Mouse (Mus musculus): Measurements from ENCODE around the gene Btbd8.

Gene Btbd8

GRCm38 (mm10) chr5:107437464-107438281 is at the start of gene Btbd8:
Gene Btbd8 (plus strand): TSS chr5:107437997.
- peak; percentile 96 for DNase-seq (ENCODE audit: low read depth)

- DNase-seq (ENCODE audit: low read depth): no peak
Observed at GRCm38 (mm10) chr5:107389373-107389772, 48.4 kb upstream of the Btbd8 start.

GRCm38 (mm10) chr5:107394437-107394836 is 43.4 kb upstream of the Btbd8 start:
- DNase-seq (ENCODE audit: low read depth): no peak

DNA sequence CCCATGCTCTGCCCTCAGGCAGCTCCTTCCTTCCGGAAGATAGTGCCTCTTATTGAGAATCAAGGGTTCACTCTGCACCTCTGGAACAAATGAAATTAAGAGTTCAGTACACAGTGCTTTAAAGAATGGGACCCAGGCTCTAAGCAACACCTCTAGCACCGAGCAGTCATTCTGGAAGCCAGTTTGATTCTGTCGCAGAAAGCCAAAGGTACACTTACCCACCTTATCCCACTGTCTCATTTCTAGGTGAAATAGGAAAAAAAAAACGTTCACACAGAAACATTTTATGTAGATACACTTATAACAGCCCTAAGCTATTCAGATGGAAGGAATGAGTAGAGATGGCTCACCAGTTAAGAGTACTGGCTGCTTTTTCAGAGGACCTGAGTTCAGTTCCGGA is 35.4 kb upstream of the Btbd8 start, which contains the start of gene Ephx4:
TSS of gene Ephx4 (plus strand) at position 301 of the 400 bp plus-strand sequence.
- DNase-seq (ENCODE audit: low read depth): no peak

GRCm38 (mm10) chr5:107403011-107403946 is 34.5 kb upstream of the Btbd8 start:
- no peak for DNase-seq (ENCODE audit: low read depth)

DNA sequence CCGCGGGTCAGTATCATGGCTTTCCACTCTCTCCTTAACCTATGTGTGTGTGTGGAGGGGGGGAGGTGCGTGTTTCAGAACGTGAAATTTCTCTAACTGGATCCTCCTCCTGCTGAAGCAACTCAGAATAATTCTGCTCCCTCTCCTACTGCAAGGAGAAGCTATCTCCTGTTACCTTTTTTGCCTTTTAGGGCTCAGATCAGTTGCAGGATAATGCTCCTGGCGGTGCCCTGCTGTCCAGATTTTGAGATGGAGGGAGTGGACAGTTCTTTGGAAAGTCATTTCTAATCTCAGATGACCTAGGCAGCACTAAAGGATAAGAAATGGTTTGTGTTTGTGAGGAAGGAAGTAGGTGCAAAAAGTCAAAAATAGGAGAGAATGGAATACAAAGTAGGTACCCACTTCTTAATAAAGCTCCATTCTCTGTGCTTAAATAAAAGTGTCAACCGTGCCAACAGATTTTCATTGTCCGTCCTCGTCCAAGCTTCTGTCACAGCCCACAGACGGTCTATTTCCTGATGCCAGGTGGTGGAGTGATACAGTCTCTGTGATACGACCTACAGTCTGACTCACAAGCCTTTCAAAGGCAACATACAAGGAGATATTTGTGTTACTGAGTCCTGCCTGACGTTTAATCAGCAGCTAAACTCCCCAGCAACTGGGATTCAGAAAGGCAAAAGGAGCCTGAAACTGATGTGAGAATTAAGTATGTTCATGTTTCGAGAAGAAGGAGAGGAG is 33.7 kb upstream of the Btbd8 start:
- DNase-seq (ENCODE audit: low read depth): no peak

DNA sequence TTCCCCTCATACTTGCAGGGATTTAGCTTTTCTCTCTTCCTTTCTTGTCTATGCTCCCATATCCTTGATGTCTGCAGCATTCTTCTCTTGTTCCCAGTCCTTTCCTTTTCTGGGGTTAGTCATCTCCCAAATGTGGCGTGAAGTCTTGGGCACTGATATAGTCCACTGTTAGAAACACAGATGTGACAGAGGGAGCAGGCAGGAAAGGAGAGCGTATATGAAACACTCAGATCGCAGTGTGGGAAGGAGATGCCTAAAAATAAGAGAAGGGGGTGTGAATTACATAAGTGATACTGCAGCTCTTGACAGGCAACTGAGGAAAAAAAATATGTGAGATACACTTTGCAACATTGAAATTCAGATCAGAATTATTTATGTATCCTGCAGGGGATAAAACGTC is 32.4 kb upstream of the Btbd8 start:
- no peak for DNase-seq (ENCODE audit: low read depth)

DNA sequence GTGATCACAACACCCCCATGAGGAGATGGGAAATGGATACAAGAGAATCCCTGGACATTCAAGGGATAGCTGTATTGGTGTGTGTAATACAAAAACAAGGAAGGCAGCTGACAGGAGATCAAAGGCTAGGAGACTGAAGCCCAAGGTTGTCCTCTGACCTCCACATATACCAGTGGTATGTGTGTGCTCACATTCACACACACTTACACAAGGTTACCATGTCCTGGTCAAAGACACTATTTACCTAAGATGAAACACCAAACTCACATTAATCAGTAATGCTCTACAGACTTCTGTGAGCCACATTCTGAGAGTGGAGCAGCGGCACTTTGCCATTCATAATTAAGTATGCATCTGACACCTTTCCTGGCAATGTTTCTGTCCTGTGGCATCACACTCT is 27.5 kb upstream of the Btbd8 start:
- no peak for DNase-seq (ENCODE audit: low read depth)

DNA sequence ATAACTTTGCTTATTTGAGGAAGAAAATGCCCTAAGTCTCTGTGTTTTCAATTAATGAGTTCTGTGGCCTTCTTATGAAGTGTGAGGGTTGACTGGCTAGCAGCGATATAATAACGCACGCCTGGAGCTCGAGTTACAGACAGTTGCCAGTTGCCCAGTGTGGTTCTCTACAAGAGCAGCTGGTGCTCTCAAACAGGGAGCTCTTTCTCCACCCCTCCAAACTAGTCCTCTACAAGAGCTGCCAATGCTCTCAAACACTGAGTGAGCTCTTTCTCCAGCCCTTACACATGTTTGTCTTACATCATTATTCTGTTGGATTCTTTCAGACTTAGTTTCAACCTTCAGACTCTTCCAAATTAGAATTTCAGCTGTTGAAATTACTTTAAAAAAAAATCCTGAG is 26.5 kb upstream of the Btbd8 start:
- DNase-seq (ENCODE audit: low read depth): no peak

DNA sequence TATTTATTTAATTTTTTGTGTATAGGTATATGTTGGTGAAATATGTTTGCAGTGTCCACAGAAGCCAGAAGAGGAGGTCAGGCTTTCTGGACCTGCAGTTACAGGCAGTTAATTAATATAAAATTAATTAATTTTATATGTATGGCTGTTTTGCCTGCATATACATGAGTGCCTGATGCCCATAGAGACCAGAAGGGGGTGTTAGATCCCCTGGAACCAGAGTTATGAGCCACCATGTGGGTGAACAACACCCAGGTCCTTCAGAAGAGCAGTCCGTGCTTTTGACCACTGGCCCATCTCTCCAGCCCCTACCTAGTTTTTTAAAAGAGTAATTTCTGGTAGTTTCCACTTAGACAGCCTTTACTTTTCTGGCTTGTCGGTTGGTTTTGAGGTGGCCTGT is 25.5 kb upstream of the Btbd8 start:
- DNase-seq (ENCODE audit: low read depth): peak; percentile 49

GRCm38 (mm10) chr5:107415098-107415497 is 22.7 kb upstream of the Btbd8 start:
- DNase-seq (ENCODE audit: low read depth): no peak

DNA sequence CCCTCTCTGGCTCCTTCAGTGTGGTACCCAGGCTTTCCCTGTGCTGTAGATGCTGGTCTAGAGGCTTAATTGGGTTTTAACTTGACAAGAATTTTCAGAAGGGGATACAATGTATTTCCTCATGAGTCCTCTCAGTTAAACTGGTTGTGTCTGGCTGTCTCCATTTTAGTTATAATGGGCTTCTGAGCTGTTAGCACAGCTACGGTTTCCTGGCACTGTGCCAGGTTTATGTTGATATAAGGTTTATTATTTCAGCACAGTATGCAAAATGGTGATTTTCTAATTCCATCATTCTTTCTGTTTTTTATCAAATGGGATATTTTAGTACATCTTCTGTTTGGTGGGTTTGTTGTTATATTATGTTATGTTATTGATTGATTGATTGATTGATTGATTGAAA is 16.1 kb upstream of the Btbd8 start:
- DNase-seq (ENCODE audit: low read depth): peak; percentile 36

GRCm38 (mm10) chr5:107431249-107431648 is 6.5 kb upstream of the Btbd8 start, which contains the start of gene Lpcat2b:
Gene Lpcat2b (plus strand): TSS chr5:107431549.
- DNase-seq (ENCODE audit: low read depth): no peak

- no peak for DNase-seq (ENCODE audit: low read depth)
Observed at GRCm38 (mm10) chr5:107434001-107434400, 3.8 kb upstream of the Btbd8 start.

GRCm38 (mm10) chr5:107436185-107436584 is 1.6 kb upstream of the Btbd8 start:
- DNase-seq (ENCODE audit: low read depth): peak; percentile 44

- peak; percentile 24 for DNase-seq (ENCODE audit: low read depth)
Observed at GRCm38 (mm10) chr5:107436587-107437209, 1.1 kb upstream of the Btbd8 start.

DNA sequence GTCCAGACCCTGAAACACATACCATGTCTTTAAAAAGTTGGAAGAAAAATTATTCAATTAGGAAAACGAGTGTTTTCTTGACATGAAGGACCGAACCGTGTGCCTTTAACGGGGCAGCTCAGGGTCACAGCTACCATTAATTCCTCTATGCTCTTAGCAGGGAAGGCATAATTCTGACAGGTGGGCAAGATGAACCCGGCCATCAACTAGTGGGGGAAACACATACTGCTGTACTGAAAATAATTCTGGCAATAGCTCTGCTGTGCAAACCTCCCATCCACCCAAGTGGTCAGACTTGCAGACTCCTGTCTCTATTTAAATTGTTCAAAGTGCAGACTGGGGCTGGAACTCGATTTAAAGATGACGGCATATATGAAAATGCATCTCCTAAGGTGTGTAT is 556 bp downstream of the Btbd8 start:
- DNase-seq (ENCODE audit: low read depth): peak; percentile 51

DNA sequence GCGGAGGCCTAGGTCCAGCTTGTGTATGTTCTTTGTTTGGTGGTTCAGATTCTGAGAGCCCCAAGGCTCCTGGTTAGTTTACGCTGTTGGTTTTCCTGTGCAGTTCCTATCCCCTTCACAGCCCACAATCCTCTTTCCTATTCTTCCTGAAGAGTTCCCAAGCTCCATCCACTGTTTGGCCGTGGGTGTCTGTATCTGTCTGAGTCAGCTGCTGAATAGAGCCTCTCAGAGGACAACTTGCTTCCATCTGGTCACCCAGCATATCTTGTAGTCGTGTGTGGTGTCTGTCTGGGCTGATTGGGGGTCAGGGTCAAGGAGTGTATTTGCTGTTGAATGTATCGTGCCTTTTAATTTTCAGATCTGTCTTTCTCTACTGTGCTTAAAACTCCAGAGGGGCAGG is 4.1 kb downstream of the Btbd8 start:
- no peak for DNase-seq (ENCODE audit: low read depth)

GRCm38 (mm10) chr5:107444251-107444650 is 6.5 kb downstream of the Btbd8 start:
- DNase-seq (ENCODE audit: low read depth): no peak

GRCm38 (mm10) chr5:107447977-107448376 is 10.2 kb downstream of the Btbd8 start:
- no peak for DNase-seq (ENCODE audit: low read depth)

GRCm38 (mm10) chr5:107448784-107449183 is 11.0 kb downstream of the Btbd8 start:
- DNase-seq (ENCODE audit: low read depth): no peak

DNA sequence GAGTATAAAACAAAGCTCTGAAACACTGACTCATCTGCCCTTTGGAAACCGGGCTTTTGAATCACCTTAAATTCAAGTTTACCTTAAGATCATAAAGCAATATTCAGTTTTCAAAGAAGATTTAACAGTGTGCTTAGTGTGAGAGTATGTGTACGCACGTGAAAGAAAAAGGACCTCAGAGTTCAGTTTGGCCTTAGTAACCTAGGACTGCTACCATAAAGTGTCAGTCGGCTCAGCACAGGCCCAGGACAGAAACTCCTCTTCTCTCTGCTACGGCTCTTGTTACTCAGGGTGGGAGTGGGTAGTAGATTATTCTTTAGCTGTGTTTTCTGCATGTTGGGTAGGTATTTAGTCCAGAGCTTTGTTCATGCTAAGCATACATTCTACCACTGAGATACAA is 11.8 kb downstream of the Btbd8 start:
- DNase-seq (ENCODE audit: low read depth): no peak
